Mouse (Mus musculus): Measurements from ENCODE around the gene Bdkrb1.

DNA sequence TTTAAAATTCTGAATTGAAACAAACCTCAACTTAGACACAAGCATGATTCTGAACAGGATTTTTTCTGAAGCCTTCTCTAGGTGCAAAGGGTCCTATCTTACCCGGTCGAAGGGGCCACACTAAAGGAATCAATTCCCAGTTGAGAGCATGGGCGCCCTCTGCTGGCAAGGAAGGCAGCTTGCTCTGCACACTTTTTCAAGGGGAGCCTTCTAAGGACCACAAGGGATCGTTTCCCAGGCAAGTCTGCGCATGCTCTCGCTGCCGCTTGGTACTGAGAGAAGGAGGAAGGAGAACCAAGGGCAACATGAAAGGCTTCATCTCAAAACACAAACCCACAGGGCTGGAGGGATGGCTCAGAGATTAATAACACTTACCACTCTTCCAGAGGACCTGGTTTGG lies 8.9 kb downstream of the Bdkrb1 start:
- peak; percentile 58; the same call in 1 of the 2 replicates for TF ChIP-seq ZNF384 (IDR thresholded peaks at IDR 0.05; ENCODE audit: low read depth, low read length)
- no peak for TF ChIP-seq MAFK (IDR thresholded peaks at IDR 0.05; ENCODE audit: insufficient read depth, low read depth, low read length)
- no peak for TF ChIP-seq CHD2 (IDR thresholded peaks at IDR 0.05; ENCODE audit: low read depth, low read length)
- TF ChIP-seq ZC3H11A (IDR thresholded peaks at IDR 0.05; ENCODE audit: borderline replicate concordance, low read depth, low read length), result peak; percentile 57; the same call in 1 of the 2 replicates
- no peak for TF ChIP-seq HCFC1 (IDR thresholded peaks at IDR 0.05; ENCODE audit: borderline replicate concordance, insufficient read depth, low read length)
